Mouse (Mus musculus): Measurements from ENCODE around the gene Lrrc74a. TPM values are rescaled to one million over a fixed set of nuclear protein-coding genes. Genes with fewer than 3 reads are reported as not detected.
A peak's percentile ranks its signal among the peaks of the same experiment; 100 is the strongest.

The Lrrc74a gene
- polyA plus RNA-seq, 1 experiment from 2014 or later = not detected

DNA sequence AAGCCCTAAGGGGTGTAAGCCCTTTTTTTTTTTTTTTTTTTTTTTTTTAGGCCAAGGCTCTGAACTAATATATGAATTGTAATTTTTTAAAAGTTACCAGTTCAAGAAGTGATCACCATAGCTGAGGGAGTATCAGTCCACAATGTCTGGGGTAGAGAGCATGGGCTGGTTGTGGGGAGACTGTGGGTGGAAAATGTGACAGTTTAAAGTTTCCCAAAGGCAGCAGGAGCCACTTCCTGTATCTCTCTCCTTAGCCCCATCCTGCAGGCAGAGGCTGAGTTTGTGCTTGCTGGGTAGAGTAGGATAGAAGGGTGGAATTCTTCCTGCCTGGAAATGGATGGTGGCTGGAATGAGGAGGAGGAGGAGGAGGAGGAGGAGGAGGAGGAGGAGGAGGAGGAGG, 40.8 kb upstream of the Lrrc74a start:
- H3K9me3 ChIP-seq (ENCODE audit: control insufficient read depth, low read length) = no peaks in the 10 kb centered on the region
- peaks cover 27% of the 10 kb centered on the region for H3K36me3 ChIP-seq (ENCODE audit: control insufficient read depth, insufficient read depth, low read length)
- H3K4me1 ChIP-seq (ENCODE audit: control insufficient read depth, insufficient read depth, low read depth, low read length) = no peaks in the 10 kb centered on the region; the same call in 1 of the 2 replicates

DNA sequence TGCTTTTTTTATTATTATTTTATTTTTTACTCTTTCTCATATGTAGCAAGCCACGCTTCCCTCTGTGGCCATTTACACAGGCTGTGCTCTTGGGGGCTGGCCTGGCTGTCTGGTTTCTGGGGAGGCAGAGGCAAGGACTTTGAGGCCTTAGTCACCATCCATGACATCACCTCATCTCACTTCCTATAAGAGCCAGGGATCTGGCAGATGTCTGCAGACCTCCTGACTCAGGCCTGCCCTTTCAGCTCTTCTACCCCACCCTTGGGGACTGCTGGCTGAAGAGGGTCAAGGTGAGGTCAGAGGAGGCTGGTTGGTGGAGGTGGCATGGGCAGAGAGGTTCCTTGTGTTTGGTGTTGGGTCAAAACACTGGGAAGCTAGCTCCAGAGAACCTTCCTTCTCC, 39.7 kb upstream of the Lrrc74a start:
- no peak for ATAC-seq
- peaks cover 20% of the 10 kb centered on the region for H3K36me3 ChIP-seq (ENCODE audit: control insufficient read depth, insufficient read depth, low read length)
- WGBS = 100% methylated on average over 1 of the region's 1 CpGs
- H3K9me3 ChIP-seq (ENCODE audit: control insufficient read depth, low read length) = no peaks in the 10 kb centered on the region
- H3K27ac ChIP-seq (ENCODE audit: low read depth, low read length) = no peak overlapping the region
- peaks cover under 1% of the 10 kb centered on the region; the same call in 1 of the 2 replicates for H3K4me1 ChIP-seq (ENCODE audit: control insufficient read depth, insufficient read depth, low read depth, low read length)
- H3K9ac ChIP-seq (ENCODE audit: low read depth, low read length) = no peak overlapping the region
- H3K4me3 ChIP-seq (ENCODE audit: low read length) = no peak overlapping the region
- H3K4me2 ChIP-seq (ENCODE audit: low read length) = no peak overlapping the region
- no peaks in the 10 kb centered on the region for H3K27me3 ChIP-seq (replicated peaks; ENCODE audit: control insufficient read depth, insufficient read depth, low read length)

More for the DNA sequence above, 40.8 kb upstream of the Lrrc74a start:
- ATAC-seq = no peak
- Histone ChIP-seq H3K4me2 (ENCODE audit: low read length) (no peak overlapping the region), H3K4me3 (ENCODE audit: low read length) (no peak overlapping the region), H3K27ac (ENCODE audit: low read depth, low read length) (no peak overlapping the region), H3K27me3 (replicated peaks; ENCODE audit: control insufficient read depth, insufficient read depth, low read length) (no peaks in the 10 kb centered on the region), H3K9ac (ENCODE audit: low read depth, low read length) (no peak overlapping the region)

DNA sequence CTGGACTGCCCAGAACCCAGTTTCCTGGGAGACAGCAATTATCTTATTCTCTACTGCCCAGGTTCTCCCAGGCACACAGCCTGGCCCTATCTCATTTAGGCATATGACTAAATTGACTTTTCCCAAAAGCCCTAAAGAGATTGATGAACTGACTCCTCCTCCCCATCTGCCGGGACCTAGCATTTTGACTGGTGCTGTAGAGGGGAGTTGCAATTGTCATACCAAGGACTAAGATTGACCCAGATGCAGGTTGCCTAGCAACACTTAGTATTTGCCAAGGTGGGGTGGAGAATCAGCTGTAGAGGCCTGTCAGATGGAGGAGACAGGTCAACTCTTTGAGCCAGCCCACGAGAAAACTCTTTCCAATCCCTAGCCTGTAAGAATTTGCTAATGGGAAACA, 36.2 kb upstream of the Lrrc74a start:
- Histone ChIP-seq H3K9ac (ENCODE audit: low read depth, low read length) (no peak overlapping the region), H3K27me3 (replicated peaks; ENCODE audit: control insufficient read depth, insufficient read depth, low read length) (no peaks in the 10 kb centered on the region), H3K4me2 (ENCODE audit: low read length) (no peak overlapping the region), H3K4me3 (ENCODE audit: low read length) (no peak overlapping the region), H3K4me1 (ENCODE audit: control insufficient read depth, insufficient read depth, low read depth, low read length) (peaks cover 11% of the 10 kb centered on the region), H3K27ac (ENCODE audit: low read depth, low read length) (no peak overlapping the region), H3K36me3 (ENCODE audit: control insufficient read depth, insufficient read depth, low read length) (peaks cover 10% of the 10 kb centered on the region), H3K9me3 (ENCODE audit: control insufficient read depth, low read length) (no peaks in the 10 kb centered on the region)
- no peak for ATAC-seq
- 24% methylated on average over 2 of the region's 2 CpGs for WGBS

DNA sequence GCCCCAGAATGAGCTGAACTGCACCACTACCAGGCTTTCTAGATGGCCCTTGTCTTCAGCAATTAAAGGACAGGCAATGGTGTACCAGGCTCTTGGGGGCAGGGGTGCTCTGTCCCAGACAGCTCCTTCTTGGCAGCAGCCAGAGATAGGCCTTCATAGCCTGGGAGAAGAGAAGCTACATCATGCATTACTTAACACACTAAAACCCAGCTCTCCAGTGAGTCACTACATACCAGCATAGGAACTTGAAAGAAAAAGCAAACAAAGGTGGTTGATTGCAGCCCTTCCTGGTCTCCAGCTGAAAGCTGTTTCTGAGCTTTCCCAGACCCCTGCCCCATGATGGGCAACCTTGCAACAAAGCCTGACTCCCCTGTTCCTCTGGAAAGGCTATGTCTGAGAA, 35.6 kb upstream of the Lrrc74a start:
- Histone ChIP-seq H3K36me3 (ENCODE audit: control insufficient read depth, insufficient read depth, low read length) (peaks cover 10% of the 10 kb centered on the region), H3K27me3 (replicated peaks; ENCODE audit: control insufficient read depth, insufficient read depth, low read length) (no peaks in the 10 kb centered on the region), H3K9ac (ENCODE audit: low read depth, low read length) (no peak overlapping the region), H3K9me3 (ENCODE audit: control insufficient read depth, low read length) (no peaks in the 10 kb centered on the region), H3K27ac (ENCODE audit: low read depth, low read length) (peak overlapping the region; percentile 37), H3K4me2 (ENCODE audit: low read length) (no peak overlapping the region), H3K4me1 (ENCODE audit: control insufficient read depth, insufficient read depth, low read depth, low read length) (peaks cover 11% of the 10 kb centered on the region), H3K4me3 (ENCODE audit: low read length) (no peak overlapping the region)
- no peak for ATAC-seq

DNA sequence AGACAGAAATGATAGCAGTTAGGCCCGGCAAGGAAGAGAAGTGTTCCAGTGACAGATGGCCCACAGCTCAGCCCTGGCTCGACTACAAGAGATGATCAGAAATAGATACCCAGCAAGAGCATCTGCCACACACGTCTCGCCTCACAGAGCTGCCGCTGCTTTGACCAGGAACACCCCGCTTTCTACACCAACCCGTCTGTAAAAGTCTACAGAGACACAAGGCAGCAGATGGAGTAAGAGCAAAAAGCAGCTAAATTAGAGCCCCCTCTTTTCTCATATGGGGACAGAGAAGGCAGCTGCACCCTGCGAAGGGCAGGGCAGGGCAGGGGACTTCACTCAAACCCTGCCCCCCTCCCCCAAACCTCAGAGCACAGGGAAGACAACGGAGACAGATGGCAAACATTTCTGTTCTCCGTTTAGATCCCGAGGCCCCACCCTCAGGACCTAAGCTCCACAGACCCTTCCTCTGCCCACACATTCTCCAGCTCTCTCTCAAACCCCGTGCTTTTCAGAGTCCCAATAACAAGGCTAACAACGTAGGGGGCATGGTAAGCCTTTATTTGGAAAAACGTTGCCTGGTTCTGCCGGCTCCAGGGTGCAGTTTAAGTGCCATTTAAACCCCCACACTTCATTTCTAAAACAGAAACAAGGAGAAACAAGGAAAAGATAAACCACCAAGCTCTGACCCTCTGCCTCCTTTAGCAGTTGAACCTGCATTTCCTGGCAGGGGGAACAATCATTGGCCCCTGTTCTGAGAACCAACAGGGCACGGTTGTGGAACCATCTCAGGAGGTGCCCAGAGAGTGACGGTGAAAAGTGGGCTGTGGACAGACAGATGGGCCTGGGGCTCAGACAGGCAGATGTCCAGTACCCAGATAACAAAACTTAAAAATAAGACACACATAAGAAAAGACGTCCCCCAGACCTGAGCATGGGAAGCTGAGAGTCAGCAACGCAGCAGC, 33.9 kb upstream of the Lrrc74a start:
- ATAC-seq = peak; percentile 79
- 25% methylated on average over 19 of the region's 19 CpGs for WGBS
- H3K9ac ChIP-seq (ENCODE audit: low read depth, low read length) = peak overlapping the region; percentile 41; the same call in 1 of the 2 replicates

DNA sequence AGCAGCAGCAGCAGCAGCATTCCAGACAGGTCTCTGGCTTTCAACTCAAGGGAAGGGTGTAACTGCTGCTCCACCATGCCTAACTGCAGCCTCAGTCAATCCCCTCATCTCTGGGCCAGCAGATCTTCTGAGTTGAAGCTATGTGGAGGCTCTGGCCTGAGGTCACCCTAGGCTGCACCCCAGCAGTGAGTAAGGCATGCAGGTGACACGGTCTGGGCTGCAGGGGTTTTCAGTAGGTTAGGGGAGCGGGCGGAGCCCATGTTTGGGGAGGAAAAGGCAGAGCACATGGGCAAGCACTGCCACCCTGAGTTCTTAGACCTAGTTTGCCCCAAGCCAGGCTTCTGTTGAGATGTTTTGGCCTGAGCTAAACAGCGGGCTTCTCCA, 33.2 kb upstream of the Lrrc74a start:
- no peaks in the 10 kb centered on the region; the same call in 1 of the 2 replicates for H3K36me3 ChIP-seq (ENCODE audit: control insufficient read depth, insufficient read depth, low read length)
- peak overlapping the region; percentile 53 for H3K27ac ChIP-seq (ENCODE audit: low read depth, low read length)
- no peaks in the 10 kb centered on the region for H3K9me3 ChIP-seq (ENCODE audit: control insufficient read depth, low read length)
- no peak overlapping the region for H3K4me3 ChIP-seq (ENCODE audit: low read length)
- H3K27me3 ChIP-seq (replicated peaks; ENCODE audit: control insufficient read depth, insufficient read depth, low read length) = no peaks in the 10 kb centered on the region
- WGBS = 69% methylated on average over 4 of the region's 4 CpGs
- H3K9ac ChIP-seq (ENCODE audit: low read depth, low read length) = no peak overlapping the region
- no peak for ATAC-seq
- H3K4me2 ChIP-seq (ENCODE audit: low read length) = no peak overlapping the region
- H3K4me1 ChIP-seq (ENCODE audit: control insufficient read depth, insufficient read depth, low read depth, low read length) = peaks cover 11% of the 10 kb centered on the region

More for the DNA sequence above, 33.9 kb upstream of the Lrrc74a start:
- no peaks in the 10 kb centered on the region; the same call in 1 of the 2 replicates for H3K36me3 ChIP-seq (ENCODE audit: control insufficient read depth, insufficient read depth, low read length)
- H3K9me3 ChIP-seq (ENCODE audit: control insufficient read depth, low read length) = no peaks in the 10 kb centered on the region
- H3K4me1 ChIP-seq (ENCODE audit: control insufficient read depth, insufficient read depth, low read depth, low read length) = peaks cover 11% of the 10 kb centered on the region
- H3K4me3 ChIP-seq (ENCODE audit: low read length) = no peak overlapping the region
- H3K27ac ChIP-seq (ENCODE audit: low read depth, low read length) = peak overlapping the region; percentile 53
- H3K4me2 ChIP-seq (ENCODE audit: low read length) = peak overlapping the region; percentile 8; the same call in 1 of the 2 replicates
- H3K27me3 ChIP-seq (replicated peaks; ENCODE audit: control insufficient read depth, insufficient read depth, low read length) = no peaks in the 10 kb centered on the region

DNA sequence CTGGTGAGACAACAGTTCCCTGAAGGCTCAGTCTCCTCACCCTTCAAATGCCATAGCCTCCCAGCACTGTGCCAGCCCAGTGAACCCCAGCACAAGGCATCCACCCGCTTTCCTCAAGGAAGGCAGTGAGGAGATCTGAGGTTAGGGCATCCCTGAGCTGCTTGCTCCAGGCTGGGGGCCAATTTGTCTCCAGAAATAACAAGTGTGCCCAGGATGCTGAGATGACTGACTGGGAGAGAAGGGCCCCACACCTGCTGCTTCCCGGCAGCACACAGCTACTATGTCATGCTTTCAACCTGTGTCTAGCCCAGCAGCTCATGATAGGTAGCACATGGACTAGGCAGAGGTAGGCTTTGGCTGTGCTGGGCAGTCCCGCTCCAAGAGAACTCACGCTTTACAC, 32.7 kb upstream of the Lrrc74a start:
- H3K9ac ChIP-seq (ENCODE audit: low read depth, low read length) = no peak overlapping the region
- H3K4me2 ChIP-seq (ENCODE audit: low read length) = no peak overlapping the region
- H3K4me1 ChIP-seq (ENCODE audit: control insufficient read depth, insufficient read depth, low read depth, low read length) = peaks cover 11% of the 10 kb centered on the region
- H3K9me3 ChIP-seq (ENCODE audit: control insufficient read depth, low read length) = no peaks in the 10 kb centered on the region
- 89% methylated on average over 4 of the region's 4 CpGs for WGBS
- no peak for ATAC-seq
- H3K27ac ChIP-seq (ENCODE audit: low read depth, low read length) = peak overlapping the region; percentile 53
- H3K4me3 ChIP-seq (ENCODE audit: low read length) = no peak overlapping the region
- no peaks in the 10 kb centered on the region; the same call in 1 of the 2 replicates for H3K36me3 ChIP-seq (ENCODE audit: control insufficient read depth, insufficient read depth, low read length)
- H3K27me3 ChIP-seq (replicated peaks; ENCODE audit: control insufficient read depth, insufficient read depth, low read length) = no peaks in the 10 kb centered on the region

DNA sequence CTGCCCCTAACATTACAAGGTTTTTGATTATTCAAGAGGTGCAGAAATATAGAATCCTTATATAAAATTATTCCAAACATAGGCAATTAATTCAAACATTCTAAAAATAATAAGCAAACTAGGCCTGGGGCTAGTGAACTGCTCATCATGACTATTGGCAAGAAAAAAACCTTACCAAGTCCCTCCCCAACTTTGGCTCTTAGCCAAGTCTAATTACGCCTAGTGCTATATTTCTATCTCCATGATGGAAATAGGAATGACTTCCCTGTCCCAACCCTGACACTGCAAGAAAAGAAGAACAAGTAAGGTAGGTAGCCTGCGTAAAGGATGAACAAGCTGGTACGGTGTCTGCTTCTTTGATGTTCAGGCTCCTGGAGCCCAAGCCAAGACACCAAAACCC, 31.5 kb upstream of the Lrrc74a start:
- peaks cover 11% of the 10 kb centered on the region for H3K4me1 ChIP-seq (ENCODE audit: control insufficient read depth, insufficient read depth, low read depth, low read length)
- H3K4me2 ChIP-seq (ENCODE audit: low read length) = no peak overlapping the region
- no peaks in the 10 kb centered on the region for H3K27me3 ChIP-seq (replicated peaks; ENCODE audit: control insufficient read depth, insufficient read depth, low read length)
- ATAC-seq = no peak
- H3K4me3 ChIP-seq (ENCODE audit: low read length) = no peak overlapping the region
- H3K9ac ChIP-seq (ENCODE audit: low read depth, low read length) = no peak overlapping the region
- no peaks in the 10 kb centered on the region; the same call in 1 of the 2 replicates for H3K36me3 ChIP-seq (ENCODE audit: control insufficient read depth, insufficient read depth, low read length)
- H3K9me3 ChIP-seq (ENCODE audit: control insufficient read depth, low read length) = no peaks in the 10 kb centered on the region
- WGBS = 92% methylated on average over 3 of the region's 3 CpGs
- H3K27ac ChIP-seq (ENCODE audit: low read depth, low read length) = no peak overlapping the region

DNA sequence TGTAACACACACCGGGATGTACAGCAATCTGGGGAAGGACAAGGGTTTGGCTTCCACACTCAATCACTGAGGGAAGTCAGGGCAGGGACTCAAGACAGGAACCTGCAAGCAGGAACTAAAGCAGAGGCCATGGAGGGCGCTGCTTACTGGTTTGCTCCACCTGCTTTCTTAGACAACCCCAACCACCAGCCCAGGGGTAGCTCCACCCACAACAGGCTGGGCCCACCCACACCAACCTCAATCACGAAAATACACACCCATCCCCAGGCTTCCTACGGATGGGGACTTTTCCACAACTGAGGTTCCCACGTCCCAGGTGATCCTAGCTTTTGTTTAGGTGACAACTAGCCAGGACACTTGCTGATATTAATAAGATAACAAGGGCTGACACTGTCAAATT, 28.3 kb upstream of the Lrrc74a start:
- Histone ChIP-seq H3K27me3 (replicated peaks; ENCODE audit: control insufficient read depth, insufficient read depth, low read length) (no peaks in the 10 kb centered on the region), H3K4me2 (ENCODE audit: low read length) (no peak overlapping the region), H3K4me1 (ENCODE audit: control insufficient read depth, insufficient read depth, low read depth, low read length) (peaks cover 3% of the 10 kb centered on the region; the same call in 1 of the 2 replicates), H3K9ac (ENCODE audit: low read depth, low read length) (no peak overlapping the region), H3K9me3 (ENCODE audit: control insufficient read depth, low read length) (no peaks in the 10 kb centered on the region), H3K4me3 (ENCODE audit: low read length) (no peak overlapping the region), H3K36me3 (ENCODE audit: control insufficient read depth, insufficient read depth, low read length) (no peaks in the 10 kb centered on the region; the same call in 1 of the 2 replicates), H3K27ac (ENCODE audit: low read depth, low read length) (no peak overlapping the region)
- ATAC-seq = no peak
- 84% methylated on average over 5 of the region's 5 CpGs for WGBS

Measured in hindbrain, embryonic 16.5 days (tissue).